Mouse (Mus musculus) stomach, postnatal 0 days (tissue): ENCODE measurements around the gene Tescl.

Experiments
- CTCF ChIP-seq: IDR thresholded peaks from 2 replicates; pipeline ENCODE4 v1.5.1; 2016; ENCODE audit warnings: antibody characterized with exemption, low read depth, mild to moderate bottlenecking, moderate library complexity
- EP300 ChIP-seq: optimal IDR thresholded peaks from 2 replicates; pipeline ENCODE3; 2016; ENCODE audit warnings: antibody characterized with exemption

DNA sequence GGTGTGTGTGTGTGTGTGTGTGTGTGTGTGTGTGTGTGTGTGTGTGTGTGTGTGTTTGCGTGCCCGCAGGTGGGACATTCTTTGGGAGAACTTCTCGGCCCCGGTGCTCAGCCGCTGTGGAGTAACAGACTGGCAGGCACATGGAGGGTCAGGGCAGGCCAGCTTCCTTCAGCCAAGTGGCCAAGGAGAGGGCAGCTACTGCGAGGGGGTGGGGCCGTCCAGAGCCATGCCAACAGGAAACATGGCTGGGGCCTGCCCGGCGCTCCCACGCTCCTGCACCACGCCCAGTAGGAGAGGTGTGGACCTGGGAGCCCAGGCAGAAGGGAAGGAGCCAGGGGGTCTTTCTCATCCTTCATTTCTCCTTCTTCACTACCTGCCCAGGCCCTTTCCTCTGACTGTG, 38.6 kb upstream of the Tescl start:
- no peak for TF ChIP-seq CTCF
- no peak for TF ChIP-seq EP300
